ENCODE assay signal across 9 mouse cellular contexts in genomic region chr19:59457951-59458742, GRCm38 (mm10). TPM values are rescaled to one million over a fixed set of nuclear protein-coding genes. Genes with fewer than 3 reads are reported as not detected.
DNase-seq lines count a peak whose midpoint lies in the region; ATAC-seq lines count a peak whose summit lies in the region.
"Had no signal": no experiment of that assay in that cellular context is flagged by ENCODE, and none has a peak within 500 bp of the region (broad histone marks: within the 10 kb centered on the region; RNA-seq: fewer than 3 reads in every experiment).

TSS of gene Emx2 (plus strand) at chr19:59458372.

- DNase-seq in cerebellum, postnatal 14 days = peak; percentile 33 to 53
- DNase-seq in cerebellum, adult 11-12 months = no peak
- DNase-seq in brain, embryonic 18.5 days (ENCODE audit: low read depth, low spot score) = peak; percentile 79
- DNase-seq in gastrocnemius, postnatal 10 days = peak; percentile 77
- peak; percentile 93 for DNase-seq in kidney, adult 11 months
- DNase-seq in left cerebral cortex, postnatal 4 days = peak; percentile 59
- DNase-seq in cerebellum, adult 11 months = no peak

- peak within 1 kb of the TSS; percentile 32; the same call in 1 of the 2 replicates for H3K4me2 ChIP-seq in neural tube, embryonic 14.5 days (ENCODE audit: low read depth, low read length)

- no peaks in the 10 kb centered on the region for H3K36me3 ChIP-seq in neural tube, embryonic 14.5 days (ENCODE audit: control insufficient read depth, insufficient read depth, low read length)

- 0 out of 2 replicates have a peak, but pooled peaks cover 8% of the 10 kb centered on the region for H3K4me1 ChIP-seq in neural tube, embryonic 14.5 days (ENCODE audit: control insufficient read depth, insufficient read depth, low read length)

- under 1% methylated on average over 42 of the region's 58 CpGs for WGBS in neural tube, embryonic 14.5 days

- ATAC-seq in neural tube, embryonic 14.5 days (ENCODE audit: low read depth) = no peak

- no peak within 1 kb of the TSS for H3K9ac ChIP-seq in neural tube, embryonic 14.5 days (replicated peaks; ENCODE audit: low read depth, low read length)

- no peaks in the 10 kb centered on the region for H3K9me3 ChIP-seq in neural tube, embryonic 14.5 days (ENCODE audit: control insufficient read depth, low read length)

- H3K27ac ChIP-seq in neural tube, embryonic 14.5 days (ENCODE audit: low read depth, low read length) = no peak within 1 kb of the TSS
- H3K27ac ChIP-seq: macrophage had no signal

- H3K27me3 ChIP-seq in neural tube, embryonic 14.5 days (ENCODE audit: control insufficient read depth, insufficient read depth, low read length) = peaks cover 74% of the 10 kb centered on the region

- intact Hi-C loops in left cerebral cortex, postnatal 4 days (cut with DNase I) = loop anchor here (10.0 kb wide), 1 partner anchor 867 kb away; no protein-coding TSS in a partner anchor

- H3K4me3 ChIP-seq in neural tube, embryonic 14.5 days (ENCODE audit: low read depth, low read length) = peak within 1 kb of the TSS; percentile 9; the same call in 1 of the 2 replicates

RNA-seq across cellular contexts. Expression of gene Emx2, which starts in this region (rescaled TPM):
- 1 to 10 TPM in 1 of 2 experiments, under 1 TPM in 1; 0.68 to 1.6 TPM for total RNA-seq in gastrocnemius, postnatal 10 days (2021)
- 10 to 100 TPM in 1 of 2 experiments, 1 to 10 TPM in 1; 9.1 to 12.7 TPM for total RNA-seq in left cerebral cortex, postnatal 4 days (2021)
- not detected in 2 replicates for polyA plus RNA-seq in neural tube, embryonic 14.5 days (2014; fragmentation: Nextera tagmentation; extraction: Ambion mirVana)
- polyA plus RNA-seq: macrophage had no signal

Comparison
In these comparisons a context has a peak if more than half of its experiments do, and no peak if none do; other contexts are left out.
1. DNase-seq: peak in cerebellum, postnatal 14 days (2 of 2), brain, embryonic 18.5 days (single experiment), gastrocnemius, postnatal 10 days (single experiment), kidney, adult 11 months (single experiment) and left cerebral cortex, postnatal 4 days (single experiment); none in cerebellum, adult 11-12 months (single experiment) and cerebellum, adult 11 months (single experiment).